Mouse (Mus musculus): ENCODE measurements around the gene 1600014C23Rik. TPM values are rescaled to one million over a fixed set of nuclear protein-coding genes. Genes with fewer than 3 reads are reported as not detected.
A peak's percentile ranks its signal among the peaks of the same experiment; 100 is the strongest.

1600014C23Rik gene
- polyA plus RNA-seq, 1 experiment from 2014 or later = not detected

DNA sequence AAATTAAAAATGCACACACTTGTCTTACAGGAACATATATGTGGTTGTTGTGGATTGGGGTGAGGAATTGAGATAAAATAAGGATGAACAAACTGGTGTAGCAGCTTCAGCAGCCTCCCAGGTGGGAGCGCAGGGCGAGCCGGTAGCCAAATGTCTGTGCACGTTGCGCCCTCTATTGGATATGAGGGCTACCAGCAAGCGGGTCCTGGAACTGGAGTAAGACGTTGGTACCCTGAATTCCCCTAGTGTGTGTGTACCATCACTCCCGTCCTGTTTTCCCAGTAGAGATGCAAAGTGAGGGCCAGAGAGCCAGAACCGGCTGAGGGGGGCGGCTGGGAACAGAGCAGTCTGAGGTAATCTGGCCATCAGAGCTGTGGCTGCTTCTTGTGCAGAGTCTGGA, 15.3 kb downstream of the 1600014C23Rik start:
- ATAC-seq (ENCODE audit: borderline replicate concordance, extremely low read depth, low FRiP score, low TSS enrichment) = no peak
- 7% methylated on average over 10 of the region's 10 CpGs for WGBS

DNA sequence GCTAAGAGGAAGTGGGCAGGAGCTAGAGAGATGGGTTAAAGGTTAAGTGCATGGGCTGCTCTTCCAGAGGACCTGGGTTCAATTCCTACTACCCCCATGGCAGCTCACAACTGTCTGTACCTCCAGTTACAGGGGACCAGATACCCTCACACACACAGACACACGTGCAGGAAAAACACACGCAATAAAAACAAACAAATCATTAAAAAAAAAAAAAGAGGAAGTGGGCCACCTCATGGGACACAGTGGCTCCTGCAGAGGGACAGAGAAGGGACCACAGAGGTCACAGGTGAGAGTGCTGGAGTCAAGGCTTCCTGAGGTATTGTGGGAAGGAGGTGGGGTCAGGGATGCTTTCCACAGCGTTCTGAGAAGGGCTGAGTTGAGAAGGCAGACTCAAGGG, 22.1 kb downstream of the 1600014C23Rik start:
- Histone ChIP-seq H3K4me3 (no peak overlapping the region), H3K27me3 (no peaks in the 10 kb centered on the region), H3K27ac (no peak overlapping the region), H3K9ac (no peak overlapping the region), H3K4me2 (no peak overlapping the region), H3K4me1 (no peaks in the 10 kb centered on the region), H3K9me3 (no peaks in the 10 kb centered on the region), H3K36me3 (no peaks in the 10 kb centered on the region)
- 42% methylated on average over 3 of the region's 3 CpGs for WGBS
- no peak for ATAC-seq (ENCODE audit: borderline replicate concordance, extremely low read depth, low FRiP score, low TSS enrichment)

More for the DNA sequence above, 15.3 kb downstream of the 1600014C23Rik start:
- Histone ChIP-seq H3K27ac (no peak overlapping the region), H3K9me3 (no peaks in the 10 kb centered on the region), H3K27me3 (peaks cover 3% of the 10 kb centered on the region; the same call in 1 of the 2 replicates), H3K4me1 (peaks cover under 1% of the 10 kb centered on the region; the same call in 1 of the 2 replicates), H3K4me2 (no peak overlapping the region), H3K36me3 (no peaks in the 10 kb centered on the region), H3K4me3 (no peak overlapping the region), H3K9ac (no peak overlapping the region)

DNA sequence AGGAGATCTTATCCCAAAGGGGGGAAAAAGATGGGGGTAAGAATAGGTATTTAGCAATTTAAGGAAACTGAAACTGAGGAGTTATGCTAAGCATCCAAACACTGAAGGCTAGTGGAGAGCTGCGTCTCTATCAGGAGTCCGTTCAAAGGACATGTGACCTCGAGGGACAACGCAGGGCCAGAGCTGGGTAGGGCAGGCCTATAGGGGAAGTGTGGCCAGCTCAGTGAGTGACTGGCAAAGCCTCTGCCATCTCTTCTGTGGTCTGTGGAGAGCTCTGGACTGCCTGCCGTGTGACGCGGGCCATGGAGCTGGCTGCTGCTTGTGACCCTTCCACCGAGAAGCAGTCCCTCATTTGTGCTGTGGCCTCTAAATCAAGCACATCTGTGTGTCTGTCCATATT, 23.2 kb downstream of the 1600014C23Rik start:
- H3K4me1 ChIP-seq = no peaks in the 10 kb centered on the region
- H3K4me2 ChIP-seq = no peak overlapping the region
- no peak overlapping the region for H3K9ac ChIP-seq
- no peak overlapping the region for H3K4me3 ChIP-seq
- no peak overlapping the region for H3K27ac ChIP-seq
- no peaks in the 10 kb centered on the region for H3K9me3 ChIP-seq
- no peaks in the 10 kb centered on the region for H3K36me3 ChIP-seq
- no peak for ATAC-seq (ENCODE audit: borderline replicate concordance, extremely low read depth, low FRiP score, low TSS enrichment)
- 69% methylated on average over 8 of the region's 8 CpGs for WGBS
- H3K27me3 ChIP-seq = no peaks in the 10 kb centered on the region

DNA sequence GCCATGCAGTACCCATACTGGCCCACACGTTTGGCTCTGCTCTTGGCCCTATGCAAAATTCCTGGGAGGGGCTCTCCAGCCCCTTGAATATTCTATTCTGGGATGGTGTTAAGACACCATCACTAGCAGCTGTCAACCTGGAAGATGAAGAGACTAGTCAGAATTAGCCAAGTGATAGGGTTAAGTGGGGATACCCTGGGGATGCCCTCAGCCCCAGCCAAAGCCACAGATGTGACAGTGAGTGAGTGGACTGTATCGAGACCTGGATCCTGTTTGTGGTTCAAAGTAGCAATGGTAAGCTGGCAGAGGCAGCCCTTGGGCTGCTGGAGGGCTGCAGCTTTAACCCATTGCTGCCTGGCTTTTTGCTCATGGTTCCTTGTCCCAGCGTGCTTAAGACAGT, 23.8 kb downstream of the 1600014C23Rik start:
- no peak overlapping the region for H3K4me2 ChIP-seq
- no peaks in the 10 kb centered on the region for H3K9me3 ChIP-seq
- H3K9ac ChIP-seq = no peak overlapping the region
- no peaks in the 10 kb centered on the region for H3K36me3 ChIP-seq
- no peak overlapping the region for H3K4me3 ChIP-seq
- no peak for ATAC-seq (ENCODE audit: borderline replicate concordance, extremely low read depth, low FRiP score, low TSS enrichment)
- no peaks in the 10 kb centered on the region for H3K27me3 ChIP-seq
- WGBS = 41% methylated on average over 3 of the region's 3 CpGs
- no peaks in the 10 kb centered on the region for H3K4me1 ChIP-seq
- H3K27ac ChIP-seq = no peak overlapping the region

DNA sequence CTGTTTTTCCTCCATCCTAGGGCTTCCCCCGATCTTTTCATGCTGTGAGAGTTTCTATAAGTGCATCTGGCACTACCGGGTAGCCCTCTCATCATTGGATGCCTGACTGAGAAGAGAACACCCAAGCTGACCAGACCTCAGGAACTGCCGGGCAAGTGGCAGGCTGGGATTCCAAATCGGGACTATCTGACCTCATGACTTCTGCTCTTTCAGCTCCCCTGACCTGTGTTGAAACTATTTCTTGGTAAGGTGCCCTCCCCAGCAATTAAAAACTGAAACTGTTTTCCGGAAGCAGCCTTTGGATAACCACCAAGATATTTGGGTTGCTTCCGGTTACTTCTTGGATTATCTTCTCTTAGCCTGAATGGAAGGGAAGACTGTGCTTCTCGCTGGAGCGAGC, 25.5 kb downstream of the 1600014C23Rik start:
- no peaks in the 10 kb centered on the region for H3K9me3 ChIP-seq
- no peaks in the 10 kb centered on the region for H3K36me3 ChIP-seq
- H3K27ac ChIP-seq = no peak overlapping the region
- H3K27me3 ChIP-seq = no peaks in the 10 kb centered on the region
- no peak for ATAC-seq (ENCODE audit: borderline replicate concordance, extremely low read depth, low FRiP score, low TSS enrichment)
- no peak overlapping the region for H3K9ac ChIP-seq
- no peak overlapping the region for H3K4me3 ChIP-seq
- no peaks in the 10 kb centered on the region for H3K4me1 ChIP-seq
- H3K4me2 ChIP-seq = no peak overlapping the region
- 81% methylated on average over 8 of the region's 8 CpGs for WGBS

DNA sequence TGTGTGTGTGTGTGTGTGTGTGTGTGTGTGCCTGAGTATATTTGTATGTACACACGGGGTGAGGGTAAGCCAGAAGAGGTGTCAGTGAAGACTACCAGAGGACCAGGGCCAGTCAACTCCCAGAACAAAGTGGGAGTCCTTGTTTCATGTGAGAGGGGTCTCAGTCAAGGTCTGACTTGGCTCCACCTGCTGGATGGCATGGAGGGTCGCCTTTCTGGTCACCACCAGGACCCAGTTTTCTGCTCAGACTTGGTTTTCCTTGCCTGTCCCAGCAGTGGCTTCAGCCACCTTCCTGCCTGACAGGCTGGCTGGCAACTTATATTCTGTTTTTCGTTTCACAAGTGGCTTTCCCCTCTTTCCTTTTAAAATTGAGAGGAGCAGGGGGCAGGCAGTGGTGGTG, 26.3 kb downstream of the 1600014C23Rik start:
- Histone ChIP-seq H3K27me3 (no peaks in the 10 kb centered on the region), H3K9ac (no peak overlapping the region), H3K4me2 (no peak overlapping the region), H3K9me3 (no peaks in the 10 kb centered on the region), H3K27ac (no peak overlapping the region), H3K4me1 (peaks cover 5% of the 10 kb centered on the region; the same call in 1 of the 2 replicates), H3K4me3 (no peak overlapping the region), H3K36me3 (no peaks in the 10 kb centered on the region)
- WGBS = 18% methylated on average over 3 of the region's 3 CpGs
- ATAC-seq (ENCODE audit: borderline replicate concordance, extremely low read depth, low FRiP score, low TSS enrichment) = no peak

DNA sequence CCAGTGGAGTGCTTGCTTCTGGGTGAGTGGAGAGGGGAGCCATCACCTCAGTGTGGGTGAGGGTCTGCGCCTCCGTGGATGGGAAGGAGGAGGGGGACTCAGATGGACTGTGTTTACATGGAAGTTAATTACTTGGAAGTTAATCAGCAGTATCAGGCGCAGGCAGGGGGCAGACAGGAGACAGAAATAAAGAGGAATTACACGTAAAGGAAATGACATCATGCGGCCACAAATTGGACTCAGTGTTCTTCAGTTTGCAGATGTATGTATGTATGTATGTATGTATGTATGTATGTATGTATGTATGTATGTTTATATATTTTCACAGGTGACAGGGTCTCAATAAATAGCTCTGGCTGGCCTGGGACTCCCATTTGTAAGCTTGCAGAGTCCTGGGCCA, 26.8 kb downstream of the 1600014C23Rik start:
- ATAC-seq (ENCODE audit: borderline replicate concordance, extremely low read depth, low FRiP score, low TSS enrichment) = no peak
- H3K4me2 ChIP-seq = no peak overlapping the region
- no peak overlapping the region for H3K27ac ChIP-seq
- peaks cover 8% of the 10 kb centered on the region for H3K4me1 ChIP-seq
- no peak overlapping the region for H3K4me3 ChIP-seq
- no peaks in the 10 kb centered on the region for H3K36me3 ChIP-seq
- 44% methylated on average over 5 of the region's 5 CpGs for WGBS
- H3K27me3 ChIP-seq = no peaks in the 10 kb centered on the region
- H3K9me3 ChIP-seq = no peaks in the 10 kb centered on the region
- H3K9ac ChIP-seq = no peak overlapping the region

DNA sequence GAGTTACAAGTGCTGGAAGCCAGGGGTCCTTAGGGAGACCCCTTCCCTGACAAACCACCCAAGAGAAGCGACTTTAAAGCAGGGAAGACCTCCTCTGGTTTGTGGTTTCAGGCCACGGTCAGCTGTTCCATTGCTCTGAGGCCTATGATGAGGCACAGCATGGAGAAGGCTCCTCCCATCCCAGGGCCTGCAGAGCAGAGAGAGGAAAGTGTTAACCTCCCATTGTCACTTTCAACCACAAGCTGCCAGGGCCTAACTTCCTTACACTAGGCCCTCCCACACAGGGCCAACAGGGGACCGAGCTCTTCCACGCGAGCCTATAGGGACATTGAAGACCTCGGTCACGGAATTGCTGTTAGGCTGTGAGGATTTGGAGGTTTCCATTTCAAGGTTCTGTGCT, 30.5 kb downstream of the 1600014C23Rik start:
- Histone ChIP-seq H3K9ac (no peak overlapping the region), H3K27ac (no peak overlapping the region), H3K4me2 (no peak overlapping the region), H3K4me1 (peaks cover 38% of the 10 kb centered on the region), H3K36me3 (peaks cover 4% of the 10 kb centered on the region; the same call in 1 of the 2 replicates), H3K9me3 (no peaks in the 10 kb centered on the region), H3K27me3 (no peaks in the 10 kb centered on the region), H3K4me3 (no peak overlapping the region)
- no peak for ATAC-seq (ENCODE audit: borderline replicate concordance, extremely low read depth, low FRiP score, low TSS enrichment)
- 53% methylated on average over 7 of the region's 7 CpGs for whole genome bisulfite sequencing

DNA sequence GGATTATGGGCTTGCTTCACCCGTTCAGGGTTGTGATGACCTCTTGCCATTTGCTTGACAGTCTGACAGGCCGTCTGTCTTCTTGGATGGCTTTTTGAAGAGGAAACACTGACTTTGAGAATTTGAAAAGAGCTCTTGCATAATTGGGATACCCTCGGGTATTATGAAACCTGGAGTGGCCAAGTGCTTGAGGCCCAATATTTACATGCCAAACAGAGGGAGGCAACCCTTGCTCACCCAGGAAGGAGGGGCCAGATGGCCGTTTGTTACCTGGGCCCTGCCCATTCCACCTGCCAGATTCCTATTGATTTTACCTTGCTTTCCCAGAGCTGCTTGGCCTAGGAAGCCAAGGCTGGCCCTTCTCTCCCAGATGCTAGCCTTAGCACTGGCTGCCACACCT, 31.4 kb downstream of the 1600014C23Rik start:
- peak; percentile 27; the same call in 1 of the 2 replicates for ATAC-seq (ENCODE audit: borderline replicate concordance, extremely low read depth, low FRiP score, low TSS enrichment)
- no peak overlapping the region for H3K9ac ChIP-seq
- H3K36me3 ChIP-seq = peaks cover 6% of the 10 kb centered on the region; the same call in 1 of the 2 replicates
- H3K4me2 ChIP-seq = no peak overlapping the region
- H3K4me1 ChIP-seq = peaks cover 45% of the 10 kb centered on the region
- 27% methylated on average over 4 of the region's 4 CpGs for WGBS
- H3K4me3 ChIP-seq = no peak overlapping the region
- no peaks in the 10 kb centered on the region for H3K9me3 ChIP-seq
- H3K27me3 ChIP-seq = no peaks in the 10 kb centered on the region
- peak overlapping the region; percentile 50 for H3K27ac ChIP-seq

DNA sequence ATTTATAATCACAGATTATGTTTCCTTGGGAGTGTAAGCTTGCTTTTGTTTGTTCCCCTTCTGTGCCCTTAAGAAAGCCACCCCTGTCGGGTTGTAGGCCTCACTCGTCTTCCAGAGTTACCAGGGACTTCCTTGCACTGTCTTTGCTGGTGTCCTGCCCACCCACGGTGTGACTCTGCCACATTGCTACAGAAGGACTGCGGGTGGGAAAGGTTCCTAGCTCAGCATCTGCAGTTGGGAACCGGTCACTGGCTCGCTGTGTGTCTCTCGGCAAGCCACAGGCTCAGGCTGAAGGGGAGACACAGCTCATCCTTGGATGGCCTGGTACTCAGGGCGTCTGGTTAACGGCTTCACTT, 32.4 kb downstream of the 1600014C23Rik start:
- no peak overlapping the region for H3K4me2 ChIP-seq
- no peaks in the 10 kb centered on the region for H3K27me3 ChIP-seq
- 70% methylated on average over 9 of the region's 9 CpGs for WGBS
- H3K4me1 ChIP-seq = peaks cover 50% of the 10 kb centered on the region
- 0 out of 2 replicates have a peak overlapping the region, but pooled peaks have one; percentile 50 for H3K27ac ChIP-seq
- ATAC-seq (ENCODE audit: borderline replicate concordance, extremely low read depth, low FRiP score, low TSS enrichment) = no peak
- no peak overlapping the region for H3K4me3 ChIP-seq
- H3K9me3 ChIP-seq = no peaks in the 10 kb centered on the region
- peaks cover 6% of the 10 kb centered on the region; the same call in 1 of the 2 replicates for H3K36me3 ChIP-seq
- no peak overlapping the region for H3K9ac ChIP-seq

DNA sequence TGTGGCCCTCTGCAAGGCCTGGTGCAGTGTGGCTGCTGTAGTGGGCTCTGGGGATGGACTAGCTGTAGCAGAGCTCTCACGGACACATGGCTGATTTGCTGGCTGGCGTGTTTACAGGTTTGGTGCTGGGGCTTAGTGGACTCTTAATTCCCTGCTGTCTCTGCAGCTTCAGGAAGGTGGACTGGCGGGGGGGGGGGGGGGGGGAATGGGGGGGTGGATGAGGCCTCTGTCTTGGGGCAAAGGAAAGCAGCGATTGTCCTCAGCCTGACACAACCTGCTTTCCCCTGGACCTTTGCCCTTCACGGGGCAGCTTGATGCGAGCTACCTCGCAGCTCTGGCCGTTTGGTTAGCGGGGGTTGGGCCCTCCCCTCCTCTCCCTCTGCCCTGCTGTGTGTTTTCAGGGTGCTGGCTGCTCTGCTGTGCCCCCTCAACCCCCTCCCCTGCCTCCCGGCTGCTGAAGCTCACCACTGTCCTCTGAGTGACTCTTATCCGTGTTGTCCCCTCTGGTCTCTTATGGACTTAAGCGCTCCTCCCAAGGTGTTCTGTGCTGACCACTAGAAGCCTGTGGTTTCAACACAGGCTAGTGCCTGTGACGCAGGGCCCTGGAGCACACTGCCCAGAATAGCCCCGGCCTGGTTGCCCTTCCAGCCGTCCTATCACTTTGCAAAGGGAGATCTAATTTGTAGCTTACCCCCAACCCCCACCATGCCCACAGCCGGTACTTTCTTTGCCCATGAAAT, 33.0 kb downstream of the 1600014C23Rik start:
- H3K36me3 ChIP-seq = peaks cover 6% of the 10 kb centered on the region; the same call in 1 of the 2 replicates
- H3K27ac ChIP-seq = no peak overlapping the region
- no peak overlapping the region for H3K9ac ChIP-seq
- no peaks in the 10 kb centered on the region for H3K9me3 ChIP-seq
- no peak for ATAC-seq (ENCODE audit: borderline replicate concordance, extremely low read depth, low FRiP score, low TSS enrichment)
- H3K27me3 ChIP-seq = no peaks in the 10 kb centered on the region
- no peak overlapping the region for H3K4me2 ChIP-seq
- no peak overlapping the region for H3K4me3 ChIP-seq
- peaks cover 52% of the 10 kb centered on the region for H3K4me1 ChIP-seq
- WGBS = 44% methylated on average over 10 of the region's 16 CpGs

DNA sequence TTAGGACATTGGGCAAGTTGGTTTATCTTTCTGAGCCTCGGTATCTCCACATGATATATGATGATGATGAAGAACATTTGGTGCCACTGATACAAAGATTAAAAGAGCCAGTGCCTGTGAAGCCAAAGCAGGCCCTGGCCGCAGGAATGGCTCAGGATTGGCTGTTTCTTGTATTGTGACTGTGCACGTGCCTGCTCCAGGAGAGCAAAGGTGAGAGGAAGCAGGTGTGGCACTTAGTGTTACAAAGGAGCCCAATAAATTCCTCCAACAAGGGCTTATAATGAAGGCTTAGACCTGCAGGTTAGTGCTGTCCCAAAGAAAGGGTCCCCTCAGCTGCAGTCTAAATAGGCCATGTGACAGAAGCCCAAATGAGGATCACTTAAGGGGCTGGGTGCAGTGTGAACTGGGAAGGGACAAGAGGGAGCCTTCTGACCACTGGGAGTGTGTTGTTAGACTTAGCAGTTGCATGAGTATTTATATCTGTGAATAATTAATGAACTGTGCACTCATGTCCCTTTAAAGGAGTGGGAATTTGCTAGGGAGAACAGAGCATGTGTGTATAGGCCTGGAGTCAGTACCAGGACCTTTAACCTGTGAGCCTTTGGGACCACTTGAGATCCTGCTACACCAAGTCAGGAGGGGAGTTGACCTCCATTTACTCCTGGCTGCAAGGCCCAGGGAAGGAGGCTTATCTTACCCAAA, 34.5 kb downstream of the 1600014C23Rik start:
- Histone ChIP-seq H3K4me1 (peaks cover 66% of the 10 kb centered on the region), H3K4me2 (no peak overlapping the region), H3K27ac (no peak overlapping the region), H3K27me3 (no peaks in the 10 kb centered on the region), H3K4me3 (no peak overlapping the region), H3K36me3 (peaks cover 6% of the 10 kb centered on the region; the same call in 1 of the 2 replicates), H3K9ac (no peak overlapping the region), H3K9me3 (no peaks in the 10 kb centered on the region)
- whole genome bisulfite sequencing = 79% methylated on average over 3 of the region's 3 CpGs
- ATAC-seq (ENCODE audit: borderline replicate concordance, extremely low read depth, low FRiP score, low TSS enrichment) = no peak
